Mouse (Mus musculus) right cerebral cortex, postnatal 25 days (tissue): Measurements from ENCODE around the gene Gjc3.
"Not testable (repeated sequence)": the region's sequence is repeated elsewhere in the genome, so short reads cannot be mapped to it uniquely, and the experiment has no call there.

Experiments used
- DNase-seq: peaks from one replicate; pipeline ENCODE4 v3.0.0; 2022

The Gjc3 gene

GRCm38 (mm10) chr5:137962945-137963344, at the start of gene Gjc3:
Gjc3 (minus strand) TSS chr5:137963098.
- DNase-seq = no peak

- DNase-seq = no peak
Measured at GRCm38 (mm10) chr5:138012382-138012781, 49.5 kb upstream of the Gjc3 start.

- DNase-seq = no peak
Measured at GRCm38 (mm10) chr5:138009437-138009836, 46.5 kb upstream of the Gjc3 start.

GRCm38 (mm10) chr5:137986351-137986750, 23.5 kb upstream of the Gjc3 start:
- no peak for DNase-seq

- DNase-seq = no peak
Measured at GRCm38 (mm10) chr5:137981300-137981699, 18.4 kb upstream of the Gjc3 start, which contains the start of gene Azgp1. Azgp1 (plus strand) TSS chr5:137981520.

GRCm38 (mm10) chr5:137979081-137979480, 16.2 kb upstream of the Gjc3 start:
- no peak for DNase-seq

- DNase-seq = no peak
Measured at GRCm38 (mm10) chr5:137977291-137977690, 14.4 kb upstream of the Gjc3 start.

- no peak for DNase-seq
Measured at GRCm38 (mm10) chr5:137975434-137975833, 12.5 kb upstream of the Gjc3 start.

- no peak for DNase-seq
Measured at GRCm38 (mm10) chr5:137974724-137975123, 11.8 kb upstream of the Gjc3 start.

- no peak for DNase-seq
Measured at GRCm38 (mm10) chr5:137973738-137974137, 10.8 kb upstream of the Gjc3 start.

GRCm38 (mm10) chr5:137973161-137973560, 10.3 kb upstream of the Gjc3 start:
- no peak for DNase-seq

GRCm38 (mm10) chr5:137966492-137966891, 3.6 kb upstream of the Gjc3 start:
- DNase-seq = no peak

- no peak for DNase-seq
Measured at GRCm38 (mm10) chr5:137956404-137956803, 6.5 kb downstream of the Gjc3 start.

- no peak for DNase-seq
Measured at GRCm38 (mm10) chr5:137951218-137951617, 11.7 kb downstream of the Gjc3 start.

GRCm38 (mm10) chr5:137947303-137947702, 15.6 kb downstream of the Gjc3 start:
- no peak for DNase-seq

- DNase-seq = no peak
Measured at GRCm38 (mm10) chr5:137943133-137943532, 19.8 kb downstream of the Gjc3 start.

- no peak for DNase-seq
Measured at GRCm38 (mm10) chr5:137940948-137941347, 21.9 kb downstream of the Gjc3 start.

- no peak for DNase-seq
Measured at GRCm38 (mm10) chr5:137937238-137937637, 25.7 kb downstream of the Gjc3 start.

GRCm38 (mm10) chr5:137936486-137936885, 26.4 kb downstream of the Gjc3 start:
- DNase-seq = no peak

GRCm38 (mm10) chr5:137933934-137934333, 29.0 kb downstream of the Gjc3 start:
- DNase-seq = not testable (repeated sequence)

- no peak for DNase-seq
Measured at GRCm38 (mm10) chr5:137928439-137928838, 34.5 kb downstream of the Gjc3 start.

- DNase-seq = no peak
Measured at GRCm38 (mm10) chr5:137922171-137922570, 40.7 kb downstream of the Gjc3 start.

- DNase-seq = no peak
Measured at GRCm38 (mm10) chr5:137921532-137921931, 41.4 kb downstream of the Gjc3 start, which contains the start of gene Cyp3a13. Cyp3a13 (minus strand) TSS chr5:137921619.

GRCm38 (mm10) chr5:137915550-137915949, 47.3 kb downstream of the Gjc3 start:
- no peak for DNase-seq

- DNase-seq = no peak
Measured at GRCm38 (mm10) chr5:137914508-137914907, 48.4 kb downstream of the Gjc3 start.
